Mouse (Mus musculus): ENCODE data around the gene Msantd3.

The Msantd3 gene

DNA sequence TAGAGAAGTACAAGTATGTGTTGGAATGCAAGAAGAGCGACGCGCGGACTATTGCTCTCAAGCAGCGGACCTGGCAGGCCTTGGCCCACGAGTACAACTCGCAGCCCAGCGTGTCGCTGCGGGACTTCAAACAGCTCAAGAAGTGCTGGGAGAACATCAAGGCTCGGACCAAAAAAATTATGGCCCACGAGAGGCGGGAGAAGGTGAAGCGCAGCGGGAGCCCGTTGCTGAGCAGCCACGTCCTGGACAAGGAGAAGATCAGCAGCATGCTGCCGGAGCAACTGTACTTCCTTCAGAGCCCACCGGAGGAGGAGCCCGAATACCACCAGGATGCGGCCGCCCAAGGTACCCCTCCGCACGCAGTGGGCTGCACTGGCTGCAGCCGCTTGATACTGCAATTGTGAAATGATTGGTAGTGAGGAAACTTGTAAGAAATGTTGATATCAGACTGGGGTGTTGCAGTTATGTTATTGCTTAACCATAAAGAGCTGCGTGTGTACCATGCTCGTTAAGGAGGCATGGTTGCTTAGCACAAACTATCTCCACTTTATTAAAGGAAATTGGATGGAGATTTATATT is 12.8 kb downstream of the Msantd3 start:
- DNase-seq (ENCODE audit: extremely low read depth, low read depth, low spot score), result no peak

DNA sequence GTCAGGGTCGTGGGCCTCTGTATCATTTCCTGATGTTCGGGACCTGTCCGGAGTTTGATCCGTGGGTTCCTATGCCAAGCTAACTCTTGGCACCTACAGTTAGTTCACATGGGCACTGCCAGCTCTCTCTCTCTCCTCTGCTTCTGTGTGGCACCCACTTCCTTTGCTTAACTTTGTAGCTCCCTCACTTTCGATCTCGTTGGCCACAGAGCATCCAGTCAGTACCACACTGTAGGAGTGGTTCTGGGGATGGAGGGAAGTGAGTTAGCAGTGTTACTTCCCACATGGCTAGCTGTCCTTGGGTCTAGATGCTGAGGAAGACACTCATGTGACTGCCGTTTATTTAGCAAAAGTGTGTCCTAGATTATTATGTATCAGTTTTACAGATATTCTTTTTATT is 14.4 kb downstream of the Msantd3 start:
- no peak for DNase-seq (ENCODE audit: extremely low read depth, low read depth, low spot score)

DNA sequence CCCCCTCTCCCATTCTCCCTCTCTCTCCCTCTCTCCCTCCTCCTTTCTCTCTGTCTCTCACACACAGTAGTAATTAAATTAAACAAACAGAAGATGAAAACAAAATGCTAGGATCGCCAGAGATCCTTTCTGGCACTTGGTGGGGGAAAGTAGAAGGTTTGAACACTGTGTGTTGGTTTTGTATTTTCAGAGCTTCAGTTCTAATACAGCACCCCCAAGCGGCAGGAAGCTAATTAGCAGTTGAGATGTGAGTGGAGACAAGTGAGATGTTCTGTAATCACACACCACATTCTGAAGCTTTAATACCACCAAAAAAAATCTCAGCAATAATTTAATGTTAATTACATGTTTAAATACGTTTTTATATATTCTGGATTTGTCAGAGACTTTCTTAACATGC is 16.0 kb downstream of the Msantd3 start:
- no peak for DNase-seq (ENCODE audit: extremely low read depth, low read depth, low spot score)

DNA sequence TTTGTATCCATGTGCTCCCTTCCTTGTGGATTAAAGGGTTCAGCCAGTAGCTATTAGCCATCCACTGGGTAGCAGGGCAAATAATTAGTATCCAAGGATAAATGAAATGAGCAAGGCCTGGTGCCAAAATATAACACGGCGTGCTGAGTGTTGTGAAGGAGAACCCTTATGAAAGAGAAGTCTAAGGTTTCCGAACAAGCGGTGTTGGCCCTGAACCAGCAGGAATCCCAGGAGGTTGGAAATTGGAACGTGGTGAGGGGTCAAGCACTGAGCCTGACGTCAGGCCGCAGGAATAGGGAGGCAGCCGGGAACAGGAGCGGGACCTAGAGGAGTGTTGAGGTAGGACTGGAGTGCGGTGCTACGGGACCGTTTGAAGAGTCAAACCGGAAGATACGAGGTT is 19.9 kb downstream of the Msantd3 start:
- DNase-seq (ENCODE audit: extremely low read depth, low read depth, low spot score), result no peak

DNA sequence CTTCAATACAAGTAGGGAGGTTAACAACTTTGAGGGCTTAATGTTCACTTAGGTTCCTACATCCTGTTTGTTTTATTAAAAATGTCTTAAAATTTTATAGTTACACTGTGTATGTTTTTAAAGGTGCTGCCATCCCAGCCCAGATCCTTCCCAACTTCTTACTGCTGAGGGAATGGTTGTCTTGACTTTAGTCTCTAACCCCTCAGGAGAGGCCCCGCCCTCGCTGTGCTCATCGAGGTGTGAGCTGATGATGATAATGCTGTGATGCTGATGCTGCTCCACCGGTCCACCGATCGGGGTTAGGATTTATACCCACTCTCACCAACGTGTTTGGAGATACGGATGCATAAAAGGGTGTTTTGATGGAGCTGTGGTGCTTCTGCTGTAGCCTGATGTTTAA is 22.1 kb downstream of the Msantd3 start:
- DNase-seq (ENCODE audit: extremely low read depth, low read depth, low spot score), result no peak

DNA sequence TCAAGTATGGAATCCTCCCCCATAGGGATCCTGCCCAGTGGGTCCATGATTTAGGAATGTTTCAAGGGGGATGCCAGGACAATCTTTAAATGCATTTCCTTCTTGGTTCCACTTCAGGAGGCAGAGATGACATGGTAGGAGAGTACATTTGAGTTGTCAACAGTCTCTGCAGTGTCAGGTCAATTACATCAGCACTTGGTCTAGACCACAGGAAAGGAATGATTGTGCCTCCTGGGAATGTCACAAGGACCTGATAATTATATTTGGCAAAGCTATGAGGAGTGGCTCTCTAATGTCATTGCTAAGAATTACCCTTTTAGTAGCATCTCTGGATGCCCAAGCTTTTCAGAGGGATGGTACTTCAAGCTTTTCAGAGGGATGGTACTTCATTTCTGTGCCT is 25.2 kb downstream of the Msantd3 start:
- no peak for DNase-seq (ENCODE audit: extremely low read depth, low read depth, low spot score)

DNA sequence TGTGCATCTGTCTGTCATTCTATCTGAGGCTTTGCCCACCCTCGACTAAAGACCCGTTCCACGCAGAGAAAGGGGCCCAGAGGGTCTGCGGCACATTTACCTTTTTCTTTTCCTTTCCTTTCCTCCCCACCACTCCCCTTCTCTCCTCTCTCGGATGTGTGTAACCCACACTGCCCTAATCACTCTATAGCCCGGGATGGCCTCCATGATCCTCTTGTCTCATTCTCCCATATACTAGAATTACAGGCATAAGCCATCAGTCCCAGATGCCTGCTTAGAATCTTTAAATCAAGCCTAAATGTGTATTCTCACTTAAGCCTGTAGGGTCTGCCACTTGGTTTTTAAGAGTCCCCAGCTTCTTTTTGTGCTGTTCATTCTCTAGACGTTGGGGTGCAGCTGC is 36.6 kb downstream of the Msantd3 start:
- no peak for DNase-seq (ENCODE audit: extremely low read depth, low read depth, low spot score)

DNA sequence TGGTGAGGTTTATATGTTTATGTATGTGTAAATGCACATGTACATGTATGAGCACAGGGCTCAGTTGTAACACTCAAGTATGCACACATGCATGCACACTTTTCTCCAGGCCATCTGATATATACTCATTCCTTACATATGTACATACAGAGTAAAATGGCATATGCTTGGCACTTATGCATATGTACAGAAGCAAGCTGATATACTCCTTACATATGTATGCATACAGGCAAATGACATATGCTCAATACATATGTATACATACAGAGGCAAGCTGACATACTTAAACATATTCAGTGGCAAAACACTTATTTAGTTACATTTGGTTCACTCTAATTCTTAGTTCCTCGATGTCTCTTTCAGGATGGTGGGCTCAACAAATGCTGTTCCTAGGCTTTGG is 38.1 kb downstream of the Msantd3 start:
- no peak for DNase-seq (ENCODE audit: extremely low read depth, low read depth, low spot score)

DNA sequence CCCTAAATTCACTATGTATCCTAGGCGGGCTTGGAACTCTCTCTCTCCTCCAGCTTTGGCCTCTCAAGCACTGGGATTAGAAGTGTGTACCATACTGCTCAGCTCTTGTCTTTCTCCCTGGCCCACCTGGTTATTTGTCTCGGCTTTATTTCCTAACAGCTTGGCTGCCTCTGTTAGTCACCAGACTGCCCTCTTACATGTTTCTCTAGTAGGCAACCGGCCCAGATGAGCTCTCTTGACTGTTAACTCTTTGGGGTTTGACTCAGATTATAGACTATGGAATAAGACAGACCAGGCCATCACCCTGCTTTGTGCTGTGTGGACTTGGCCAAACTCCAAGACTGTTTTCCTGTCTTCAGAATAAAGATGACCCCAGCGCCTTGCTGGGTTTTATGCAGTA is 38.7 kb downstream of the Msantd3 start:
- no peak for DNase-seq (ENCODE audit: extremely low read depth, low read depth, low spot score)

DNA sequence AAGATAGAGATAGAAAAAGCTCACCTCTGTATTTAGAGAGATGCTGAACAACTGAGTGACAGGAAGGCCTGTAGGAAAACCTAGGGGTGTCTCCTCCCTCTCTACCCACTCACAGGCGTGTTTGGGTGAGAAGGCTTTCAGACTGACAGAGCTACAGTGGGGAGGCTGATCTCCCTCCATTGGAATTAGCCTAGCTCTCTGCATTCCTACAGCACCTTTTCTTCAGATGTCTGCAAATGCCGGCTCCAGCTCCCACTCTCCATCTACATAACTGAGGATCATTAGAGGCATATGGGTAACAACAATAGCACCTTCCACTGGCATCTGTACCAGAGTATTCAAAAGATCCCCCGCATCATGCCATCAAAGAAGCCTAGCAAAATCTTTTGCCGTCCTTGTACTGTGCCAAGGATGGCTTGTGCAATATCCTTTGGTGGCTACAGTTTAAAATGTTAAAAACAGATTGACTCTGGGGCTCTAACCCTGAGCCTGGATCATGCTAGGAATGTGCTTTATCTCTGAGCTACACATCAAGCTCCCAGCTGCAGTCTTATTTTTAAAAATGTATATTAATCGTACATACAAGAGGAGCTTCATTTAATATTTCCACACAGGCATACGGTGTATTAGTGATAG is 39.9 kb downstream of the Msantd3 start:
- no peak for DNase-seq (ENCODE audit: extremely low read depth, low read depth, low spot score)

DNA sequence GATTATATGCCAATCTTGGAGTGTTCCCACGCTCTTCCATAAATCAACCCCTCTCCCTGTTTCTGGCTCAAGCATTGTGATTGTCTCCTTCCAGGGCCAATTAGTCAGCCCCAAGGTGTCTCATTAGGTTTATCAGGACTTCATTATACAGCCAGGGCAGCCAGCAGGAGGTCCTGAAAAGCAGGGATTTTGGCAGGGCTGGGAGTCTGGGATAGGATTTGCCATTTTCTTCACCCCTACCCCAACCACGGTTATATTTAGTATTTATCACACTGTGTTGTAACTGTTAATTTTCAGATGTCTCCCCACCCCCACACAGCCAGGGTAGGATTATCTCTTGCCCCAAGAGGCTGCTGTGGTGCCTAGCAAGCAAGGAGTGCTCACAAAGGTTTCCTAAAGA is 41.5 kb downstream of the Msantd3 start:
- DNase-seq (ENCODE audit: extremely low read depth, low read depth, low spot score), result no peak

DNA sequence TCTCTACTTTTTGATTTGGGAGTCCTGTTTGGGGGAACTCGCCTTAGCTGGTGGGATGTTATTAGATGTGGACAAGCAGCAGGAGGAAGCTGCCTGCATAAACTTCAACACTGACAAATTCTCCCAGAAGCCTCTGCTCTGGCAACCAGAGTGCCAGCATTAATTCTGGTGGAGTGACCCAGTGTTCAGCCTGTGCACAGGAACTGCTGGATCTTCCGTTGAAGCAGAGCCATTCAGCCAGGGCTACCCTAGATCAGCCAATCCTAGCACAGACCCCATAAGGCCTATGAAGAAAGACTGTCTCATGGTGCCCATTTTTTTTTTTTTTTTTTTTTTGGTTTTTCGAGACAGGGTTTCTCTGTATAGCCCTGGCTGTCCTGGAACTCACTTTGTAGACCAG is 42.3 kb downstream of the Msantd3 start:
- DNase-seq (ENCODE audit: extremely low read depth, low read depth, low spot score), result no peak

DNA sequence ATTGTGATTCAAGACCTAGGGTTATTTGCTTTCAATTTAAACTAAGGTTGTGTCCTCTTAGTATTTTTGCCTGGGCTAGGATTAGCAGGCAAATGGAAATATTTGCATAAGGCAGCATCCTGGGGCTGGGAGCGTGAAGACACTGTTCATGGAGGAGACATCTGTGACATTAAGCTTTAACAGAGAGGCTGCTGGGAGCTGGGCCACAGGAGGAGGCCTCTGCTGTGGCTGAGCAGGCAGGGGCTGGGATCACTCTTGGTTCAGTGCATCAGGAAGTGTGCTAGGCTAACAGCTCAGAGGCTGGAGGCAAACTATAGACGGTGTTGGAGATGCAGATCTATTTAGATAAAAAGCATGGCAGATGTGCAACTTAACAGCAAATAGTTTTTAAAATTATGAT is 43.2 kb downstream of the Msantd3 start:
- no peak for DNase-seq (ENCODE audit: extremely low read depth, low read depth, low spot score)

DNA sequence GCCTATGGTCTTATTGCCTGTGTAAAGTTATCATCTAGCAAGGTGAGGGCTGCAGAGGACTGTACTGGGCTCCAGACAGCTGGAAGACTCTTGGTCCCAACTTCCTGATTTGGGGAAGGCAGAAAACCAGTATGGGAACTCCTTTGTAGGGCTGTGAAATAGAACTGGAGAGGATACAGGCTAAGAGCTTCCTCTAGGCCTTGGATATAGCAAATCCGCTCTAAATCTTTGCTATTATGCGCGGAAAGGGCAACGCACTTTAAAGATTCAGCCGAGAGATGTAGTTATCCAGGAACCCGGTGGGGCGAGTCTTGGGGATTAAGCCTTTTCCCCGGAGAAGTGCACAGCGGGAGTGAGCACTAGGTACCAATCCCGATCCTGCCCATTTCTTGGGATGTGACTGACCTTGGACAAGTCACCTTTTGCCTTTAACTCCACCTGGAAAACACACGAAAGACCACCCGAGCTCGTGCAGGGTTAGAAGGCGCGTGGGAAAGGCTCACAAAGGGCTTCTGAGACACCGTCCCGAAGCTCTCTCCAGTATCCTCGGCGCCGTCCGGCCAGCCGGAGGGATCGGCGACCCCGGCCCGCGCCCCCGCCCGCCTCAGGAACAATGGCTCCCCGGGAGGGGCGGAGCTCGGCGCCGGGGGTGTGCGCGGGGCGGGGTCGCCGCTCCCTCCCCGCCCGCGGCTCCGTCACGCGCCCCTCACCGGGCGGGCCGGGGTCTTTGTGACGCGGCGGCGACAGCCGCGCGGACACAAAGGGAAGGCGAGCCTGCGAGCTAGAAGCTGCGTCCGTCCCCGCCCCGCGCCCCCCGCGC is 44.9 kb downstream of the Msantd3 start, which contains the start of gene Tmeff1:
Gene Tmeff1, plus strand, starts transcription at position 754 of the 820 bp plus-strand sequence.
- DNase-seq (ENCODE audit: extremely low read depth, low read depth, low spot score), result no peak

DNA sequence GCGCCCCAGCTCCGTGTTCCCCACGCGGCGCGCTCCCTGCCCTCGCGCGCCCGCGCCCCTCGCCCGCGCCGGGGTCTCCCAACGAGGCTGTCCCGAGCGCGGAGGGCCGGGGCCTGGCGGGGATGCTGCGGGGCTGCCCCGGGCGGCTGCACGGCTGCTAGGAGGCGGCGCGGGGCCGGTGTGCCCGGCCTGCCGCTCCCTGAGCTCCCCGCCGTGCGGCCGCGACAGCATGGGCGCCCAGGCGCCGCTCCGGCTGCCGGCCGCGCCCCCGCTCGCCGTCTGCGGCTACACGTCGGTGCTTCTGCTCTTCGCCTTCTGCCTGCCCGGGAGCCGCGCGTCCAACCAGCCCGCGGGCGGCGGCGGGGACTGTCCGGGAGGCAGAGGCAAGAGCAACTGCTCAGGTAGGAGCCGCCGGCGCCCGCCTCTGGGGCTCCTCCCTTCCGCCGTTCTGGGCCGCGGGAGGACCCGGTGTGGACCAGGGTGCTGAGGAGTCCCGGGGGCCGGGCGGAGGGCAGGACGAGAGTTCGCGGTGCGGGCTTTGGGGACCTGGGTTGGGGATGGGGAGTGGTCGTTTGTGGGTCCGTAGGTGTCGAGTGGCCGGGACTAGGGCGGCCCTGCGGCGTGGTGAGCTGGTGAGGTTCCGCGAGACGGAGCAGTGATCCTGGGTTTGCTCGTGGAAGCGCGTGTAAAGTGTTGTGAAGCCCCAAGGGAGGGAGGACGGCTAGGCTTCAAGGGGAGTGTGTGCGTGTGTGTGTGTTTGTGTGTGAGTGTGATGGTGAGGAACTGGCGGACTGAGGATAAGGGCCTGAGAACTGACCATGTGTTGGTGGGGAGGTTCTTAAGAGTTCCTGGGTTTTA is 45.7 kb downstream of the Msantd3 start:
- no peak for DNase-seq (ENCODE audit: extremely low read depth, low read depth, low spot score)

DNA sequence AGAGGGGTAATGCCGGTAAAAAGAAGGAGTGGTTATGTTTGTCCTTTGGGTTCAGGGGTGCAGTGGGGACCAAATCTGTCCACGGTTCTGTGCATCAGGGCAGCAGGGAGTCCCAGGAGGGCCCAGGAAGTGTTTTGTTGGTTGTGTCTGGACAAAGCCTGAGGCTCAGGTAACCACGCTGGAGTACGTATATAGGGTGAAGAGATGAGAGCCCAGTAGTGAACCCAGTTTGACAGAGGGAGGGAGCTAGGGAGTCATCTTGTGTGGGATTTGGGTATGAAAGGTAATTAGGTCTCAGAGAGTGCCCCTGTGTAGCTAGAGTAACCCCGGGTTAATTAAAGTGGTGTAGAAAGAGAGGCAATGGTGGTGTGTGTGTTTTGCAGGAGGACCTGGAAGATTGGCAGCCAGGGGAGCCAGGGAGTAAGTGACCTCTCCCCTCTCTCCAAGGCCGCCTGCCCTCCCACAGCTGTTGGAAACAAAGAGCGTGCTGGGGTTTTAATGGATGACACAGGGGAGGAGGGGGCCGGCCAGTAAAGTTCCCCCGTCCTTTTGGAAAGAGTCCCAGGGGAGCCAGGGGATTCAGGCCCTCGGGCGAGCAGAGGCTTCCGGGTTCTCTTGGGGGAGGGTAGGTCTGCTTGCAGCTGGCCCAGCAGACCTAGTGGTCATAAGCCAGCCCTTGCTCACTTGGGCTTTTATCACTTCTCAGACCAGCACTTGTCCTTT is 46.5 kb downstream of the Msantd3 start:
- DNase-seq (ENCODE audit: extremely low read depth, low read depth, low spot score), result no peak

DNA sequence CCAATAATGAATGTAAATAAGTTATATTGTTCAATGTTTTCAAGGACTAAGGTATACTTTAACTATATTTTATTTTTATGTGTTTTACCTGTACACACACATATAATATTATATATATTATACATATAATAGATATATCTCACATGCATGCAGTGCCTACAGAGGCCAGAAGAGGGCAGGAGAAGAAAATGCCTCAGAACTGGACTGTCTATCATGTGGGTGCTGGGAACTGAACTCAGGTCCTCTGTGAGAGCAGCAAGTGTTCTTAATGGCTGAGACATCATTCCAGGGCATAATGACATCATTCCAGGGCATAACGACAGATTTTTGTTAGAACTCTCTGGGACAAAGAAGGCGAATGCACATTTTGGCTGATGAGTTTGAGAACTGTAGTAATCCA is 47.8 kb downstream of the Msantd3 start:
- DNase-seq (ENCODE audit: extremely low read depth, low read depth, low spot score), result no peak

DNA sequence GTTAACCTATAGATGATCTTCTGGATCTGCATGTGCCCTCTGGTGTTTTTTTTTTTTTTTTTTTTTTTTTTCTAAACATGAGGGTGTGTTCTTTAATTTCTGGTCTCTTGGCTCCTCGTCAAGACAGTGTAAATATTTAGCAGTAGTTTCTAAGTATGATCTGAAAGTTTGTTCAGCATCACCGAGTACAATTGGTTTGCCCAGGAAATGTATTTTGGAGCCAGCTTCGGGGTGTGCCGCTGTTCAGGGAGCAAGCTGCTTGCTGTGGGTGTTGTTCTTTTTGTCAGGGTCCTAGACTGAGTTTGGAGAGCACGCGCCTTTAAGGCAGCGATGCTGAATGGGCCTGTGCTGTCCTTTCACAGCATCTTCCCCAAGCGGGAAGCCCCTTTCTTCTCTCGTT is 48.8 kb downstream of the Msantd3 start:
- DNase-seq (ENCODE audit: extremely low read depth, low read depth, low spot score), result no peak

DNA sequence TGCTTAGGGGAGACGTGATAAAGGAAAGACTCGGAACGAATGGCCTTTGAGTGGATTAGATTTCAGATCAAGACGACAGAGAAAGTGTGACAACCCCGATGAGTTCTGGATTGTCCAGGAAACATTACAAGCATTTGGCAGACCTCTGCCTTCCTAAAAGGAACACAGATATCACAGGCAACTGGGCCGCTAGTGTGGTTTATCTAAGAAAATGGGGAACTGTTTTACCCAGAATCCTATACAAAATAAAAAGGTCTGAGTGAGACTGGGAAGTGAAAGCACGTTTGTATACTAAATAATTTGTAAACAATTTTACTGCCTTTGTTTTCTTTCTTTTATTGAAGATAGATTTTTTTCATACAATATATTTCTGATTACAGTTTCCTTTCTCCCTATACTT is 51.1 kb downstream of the Msantd3 start:
- no peak for DNase-seq (ENCODE audit: extremely low read depth, low read depth, low spot score)

DNA sequence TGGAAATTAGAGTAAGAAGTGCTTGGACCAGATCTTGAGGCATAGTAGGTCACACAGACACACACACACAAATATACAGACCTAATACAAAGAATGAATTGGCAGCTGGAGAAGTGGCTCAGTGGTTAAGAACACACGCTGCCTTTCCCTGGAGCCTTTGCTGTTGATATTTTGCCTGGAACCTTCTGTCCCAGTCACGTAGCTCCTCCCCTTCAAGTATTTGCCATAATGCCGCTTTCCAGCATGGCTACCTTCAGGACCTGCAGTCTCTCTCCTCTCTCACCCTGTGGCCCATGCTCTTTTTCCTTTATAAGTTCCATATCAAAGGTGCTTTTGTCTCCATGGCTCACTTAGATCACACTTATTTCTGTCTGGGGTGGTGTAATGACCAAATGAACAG is 51.7 kb downstream of the Msantd3 start:
- DNase-seq (ENCODE audit: extremely low read depth, low read depth, low spot score), result no peak

DNA sequence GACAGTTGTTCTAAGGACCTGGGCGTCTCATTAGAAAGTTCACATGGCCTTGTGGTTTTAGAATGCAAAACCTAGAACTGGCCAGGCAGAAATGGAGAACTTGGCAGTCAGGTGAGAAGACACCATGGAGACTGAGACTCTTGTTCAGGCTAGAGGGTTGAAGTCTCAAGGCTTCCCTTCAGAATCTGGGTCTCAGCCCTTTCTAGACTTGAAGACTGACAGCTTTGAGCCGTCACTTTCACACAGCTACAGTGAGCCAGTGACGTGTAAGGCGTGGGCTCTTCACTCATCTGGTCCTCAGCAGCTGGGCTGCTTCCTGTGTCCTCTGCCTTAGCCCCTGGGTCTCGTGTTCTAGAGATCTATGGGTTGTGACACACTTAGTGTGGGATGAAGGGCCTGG is 52.6 kb downstream of the Msantd3 start:
- no peak for DNase-seq (ENCODE audit: extremely low read depth, low read depth, low spot score)
